Mouse (Mus musculus): ENCODE results near the gene Mcemp1. TPM values are rescaled to one million over a fixed set of nuclear protein-coding genes. Genes with fewer than 3 reads are reported as not detected.
A peak's percentile ranks its signal among the peaks of the same experiment; 100 is the strongest.

The Mcemp1 gene
- polyA plus RNA-seq (2012; rRNA removed): 0.58 and 0.76 TPM in 2 replicates

DNA sequence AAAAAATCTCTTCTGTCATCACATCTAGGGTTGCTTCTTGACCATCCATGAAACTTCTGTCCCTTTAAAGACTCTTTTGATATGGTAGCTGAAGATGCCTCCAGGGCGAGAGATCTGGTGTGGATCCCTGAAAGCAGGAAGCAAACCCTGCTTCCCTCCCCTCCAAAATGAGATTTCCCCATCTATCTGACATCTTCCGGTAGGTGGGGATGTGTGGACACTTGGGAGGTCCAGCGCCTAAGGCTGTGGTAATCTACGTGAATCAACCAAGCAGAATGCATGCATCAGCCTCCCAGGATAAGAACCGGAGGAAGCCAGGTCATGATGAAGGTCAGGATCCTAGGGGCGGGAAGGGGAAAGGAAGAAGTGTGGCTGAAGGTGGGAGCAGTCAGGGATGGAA lies at the start of gene Mcemp1:
Mcemp1 (plus strand) TSS at position 248 of the 400 bp plus-strand sequence.
- no peak for DNase-seq (ENCODE audit: low read depth)

DNA sequence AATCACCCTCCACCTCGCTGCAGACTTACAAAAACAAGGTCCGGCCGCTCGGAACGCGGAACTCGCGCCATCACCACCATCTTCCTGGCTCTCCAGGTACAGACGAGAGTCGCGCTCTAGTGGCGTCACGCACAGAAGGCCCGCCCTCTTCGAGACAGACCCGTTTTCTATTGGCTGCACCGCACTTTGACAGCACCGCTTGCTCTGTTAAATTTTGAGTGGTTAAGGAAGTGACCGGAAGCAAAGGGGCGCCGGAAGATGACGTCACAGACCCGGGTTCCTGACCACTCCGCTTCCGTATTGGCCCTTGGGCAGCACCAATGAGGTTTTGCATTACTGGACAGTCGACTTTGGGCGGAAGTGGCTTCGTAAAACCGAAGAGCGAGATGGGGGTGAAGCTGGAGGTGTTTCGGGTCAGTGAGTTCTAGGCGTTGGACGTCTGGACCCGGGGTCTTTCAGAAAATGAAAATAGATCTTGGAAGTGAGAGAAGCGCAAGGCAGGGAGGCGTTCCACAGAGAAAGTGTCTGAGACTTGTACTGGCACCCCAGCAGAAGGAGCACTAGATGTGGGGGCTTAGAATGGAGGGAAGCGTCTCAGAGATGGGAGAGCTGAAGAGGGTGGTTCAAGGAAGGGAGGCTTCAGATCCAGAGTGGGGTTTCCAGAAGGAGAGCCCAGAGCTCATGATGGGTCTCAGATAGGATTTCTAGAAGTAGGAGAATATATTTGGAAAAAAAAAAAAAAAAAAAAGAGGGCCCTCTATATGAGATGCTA lies 44.2 kb upstream of the Mcemp1 start, which contains the start of the genes Xab2 and Pet100:
Xab2 (minus strand) TSS at position 118 of the 772 bp plus-strand sequence.
Pet100 (plus strand) TSS at position 350 of the 772 bp plus-strand sequence.
- DNase-seq (ENCODE audit: low read depth): peak; percentile 96

DNA sequence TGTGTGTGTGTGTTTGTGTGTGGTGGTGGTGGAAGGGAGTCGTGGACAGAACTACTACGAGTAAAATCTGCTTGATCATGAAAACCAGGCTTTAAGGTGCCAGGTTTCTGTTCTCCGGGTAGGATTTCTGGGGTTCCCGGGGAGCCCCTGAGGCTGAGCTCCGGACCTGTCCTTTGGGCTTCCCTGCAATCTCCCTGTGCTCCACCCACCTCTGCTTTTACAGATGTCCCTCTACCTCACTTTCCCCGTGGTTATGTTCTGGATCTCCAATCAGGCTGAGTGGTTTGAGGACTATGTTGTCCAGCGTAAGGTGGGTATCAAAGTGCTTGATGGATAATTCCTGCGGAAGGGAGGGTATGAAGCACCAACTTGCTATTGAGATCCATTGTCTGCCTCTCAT lies 43.4 kb upstream of the Mcemp1 start:
- no peak for DNase-seq (ENCODE audit: low read depth)

GRCm38 (mm10) chr8:3625445-3625844 lies 40.1 kb upstream of the Mcemp1 start, which contains the start of gene Pcp2:
TSS of gene Pcp2 (minus strand) at chr8:3625545.
- no peak for DNase-seq (ENCODE audit: low read depth)

- no peak for DNase-seq (ENCODE audit: low read depth)
These were observed 38.6 kb upstream of the Mcemp1 start for GRCm38 (mm10) chr8:3626971-3627370.

- DNase-seq (ENCODE audit: low read depth): no peak
These were observed 37.5 kb upstream of the Mcemp1 start for GRCm38 (mm10) chr8:3628014-3628413.

- DNase-seq (ENCODE audit: low read depth): no peak
These were observed 34.7 kb upstream of the Mcemp1 start, which contains the start of gene Stxbp2 for GRCm38 (mm10) chr8:3630647-3631477. TSS of gene Stxbp2 (plus strand) at chr8:3630955.

GRCm38 (mm10) chr8:3631478-3631875 lies 34.1 kb upstream of the Mcemp1 start:
- DNase-seq (ENCODE audit: low read depth): no peak

DNA sequence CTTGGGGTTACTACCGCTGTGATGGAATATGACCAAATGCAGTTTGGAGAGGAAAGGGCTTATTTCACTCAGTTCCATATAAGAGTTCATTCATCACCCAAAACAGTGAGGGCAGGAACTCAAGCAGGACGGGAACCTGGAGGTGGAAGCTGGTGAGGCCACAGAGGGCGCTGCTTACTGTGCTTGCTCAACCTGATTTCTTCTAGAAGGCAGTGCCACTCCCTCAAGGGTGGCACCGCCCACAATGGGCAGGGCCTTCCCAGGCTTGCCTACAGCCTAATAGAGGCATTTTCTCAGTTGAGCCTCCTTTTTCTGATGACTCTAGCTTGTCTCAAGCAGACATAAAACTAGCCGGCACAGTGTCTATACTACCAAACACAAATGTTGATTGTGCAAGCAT lies 19.8 kb upstream of the Mcemp1 start:
- DNase-seq (ENCODE audit: low read depth): no peak

DNA sequence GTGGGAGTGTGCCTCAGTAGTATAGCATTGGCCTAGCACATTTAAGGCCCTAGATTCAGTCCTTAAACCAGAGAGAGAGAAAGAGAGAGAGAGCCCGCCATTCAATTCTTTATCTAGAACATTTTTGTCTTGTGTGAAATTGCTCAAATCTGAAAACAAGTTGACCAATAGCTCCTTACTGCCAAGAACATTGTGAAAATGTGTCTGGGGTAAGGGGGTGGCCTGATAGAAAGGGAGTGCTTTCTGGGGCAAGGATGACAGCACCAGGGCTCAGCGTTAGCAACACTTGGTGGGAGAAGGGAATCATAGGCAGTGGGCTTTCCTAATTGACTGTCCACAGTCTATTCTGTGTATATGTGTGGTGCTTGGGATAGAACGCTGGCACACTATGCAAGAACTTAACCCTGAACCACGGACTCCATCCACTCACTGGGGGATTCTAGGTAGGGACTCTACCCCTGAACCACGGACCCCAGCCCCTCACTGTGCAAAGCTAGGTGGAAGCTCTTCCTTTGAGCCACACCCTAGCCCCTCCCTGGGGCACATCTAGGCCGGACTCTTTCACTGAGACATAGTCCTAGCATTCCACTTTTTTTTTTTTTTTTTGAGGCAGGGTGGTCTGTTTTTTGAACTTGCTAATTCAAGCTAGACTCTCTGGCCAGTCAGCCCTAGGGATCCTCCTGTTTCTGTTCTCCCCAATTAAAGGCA lies 18.6 kb upstream of the Mcemp1 start:
- no peak for DNase-seq (ENCODE audit: low read depth)

DNA sequence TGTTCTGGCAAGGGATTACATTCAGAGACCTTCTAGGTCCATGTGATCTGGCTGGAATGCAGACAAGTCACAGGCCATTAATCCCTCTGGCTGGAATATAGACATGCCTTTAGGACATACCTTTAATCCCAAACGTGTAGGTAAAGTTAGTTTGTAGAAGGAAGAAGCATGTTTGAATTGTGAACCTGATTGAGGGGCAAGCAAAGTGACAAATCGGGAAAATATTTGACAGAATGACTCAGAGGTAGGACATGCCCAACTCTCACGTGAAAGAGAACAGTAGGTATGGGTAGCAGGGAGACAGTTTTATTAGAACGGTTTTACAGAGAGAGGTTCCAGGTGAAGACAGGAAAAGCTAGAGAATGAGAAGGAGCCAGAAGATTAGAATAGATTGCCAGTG lies 18.0 kb upstream of the Mcemp1 start:
- DNase-seq (ENCODE audit: low read depth): no peak

DNA sequence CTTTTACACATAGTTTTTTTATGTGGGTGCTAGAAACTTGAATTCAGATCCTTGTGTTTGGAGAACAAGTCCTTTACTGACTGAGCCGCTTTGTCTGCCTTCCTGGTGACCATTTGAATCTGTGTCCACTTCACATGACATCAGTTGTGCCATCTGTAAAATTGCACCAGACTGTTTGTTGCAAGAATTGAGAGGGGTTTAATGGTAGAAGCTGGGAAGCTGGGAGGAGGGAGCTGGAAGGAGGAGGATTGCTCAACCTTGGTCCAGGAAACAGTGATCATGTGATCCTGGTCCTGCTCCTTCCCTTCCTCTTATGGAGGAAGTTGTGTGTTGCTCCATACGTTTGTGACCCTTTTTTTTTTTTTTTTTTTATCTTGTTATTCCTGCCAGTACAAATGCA lies 17.3 kb upstream of the Mcemp1 start:
- no peak for DNase-seq (ENCODE audit: low read depth)

GRCm38 (mm10) chr8:3648990-3649389 lies 16.6 kb upstream of the Mcemp1 start:
- DNase-seq (ENCODE audit: low read depth): no peak

DNA sequence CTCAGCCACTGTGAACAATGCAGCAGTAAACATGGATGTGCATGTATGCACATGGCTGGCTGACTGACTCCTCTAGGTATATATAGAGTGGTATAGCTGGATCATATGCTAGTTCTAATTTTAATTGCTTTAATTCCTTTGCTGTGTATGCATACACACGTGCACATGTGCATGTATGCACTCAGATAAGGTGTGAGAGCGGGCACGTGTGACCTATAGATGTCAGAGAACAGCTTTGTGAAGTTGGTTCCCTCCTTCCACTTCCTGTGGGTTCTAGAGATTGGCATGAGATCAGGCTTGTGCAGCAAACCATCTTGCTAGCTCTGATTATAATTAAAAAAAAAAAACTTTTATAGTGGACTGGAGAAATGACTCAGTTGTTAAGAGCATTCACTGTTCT lies 12.7 kb upstream of the Mcemp1 start:
- no peak for DNase-seq (ENCODE audit: low read depth)

DNA sequence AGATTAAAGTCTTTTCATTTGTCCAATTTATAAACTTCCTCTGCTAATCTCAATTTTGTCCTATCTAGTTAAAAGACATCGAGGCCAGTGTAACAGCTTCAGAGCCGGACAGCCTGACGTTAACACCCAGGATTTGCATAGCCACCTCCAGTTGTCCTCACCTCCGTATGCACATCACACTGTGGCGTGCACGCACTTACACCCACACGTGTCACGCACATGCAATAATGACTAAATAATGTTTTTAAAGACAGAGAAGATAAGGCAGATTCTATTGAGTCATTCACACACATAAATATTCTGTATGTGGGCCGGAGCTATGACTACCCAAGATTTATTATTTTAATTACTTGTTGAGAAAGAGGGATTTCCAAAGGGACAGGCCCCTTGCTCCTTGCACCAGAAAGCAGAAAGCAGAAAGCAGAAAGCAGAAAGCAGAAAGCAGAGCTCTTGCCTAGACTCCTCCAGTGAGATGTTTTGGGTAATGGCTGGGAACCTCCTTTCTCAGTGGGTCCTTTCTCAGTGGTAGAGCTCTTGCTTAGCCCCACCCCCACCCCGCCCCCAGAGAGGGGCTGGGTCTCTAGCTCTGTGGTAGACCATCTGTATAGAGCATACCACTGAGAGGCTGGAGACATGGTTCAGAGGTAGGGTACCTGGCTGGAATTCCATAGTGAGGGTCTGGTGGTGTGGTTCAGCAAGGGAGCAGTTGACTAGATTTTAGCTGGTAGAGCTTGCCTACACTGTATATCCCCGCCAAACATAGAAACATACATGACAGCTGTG lies 10.6 kb upstream of the Mcemp1 start:
- DNase-seq (ENCODE audit: low read depth): no peak

- no peak for DNase-seq (ENCODE audit: low read depth)
These were observed 10.0 kb upstream of the Mcemp1 start, which contains the start of gene Retn for GRCm38 (mm10) chr8:3655526-3655925. TSS of gene Retn (plus strand) at chr8:3655770.

GRCm38 (mm10) chr8:3656725-3657381 lies 8.7 kb upstream of the Mcemp1 start:
- DNase-seq (ENCODE audit: low read depth): no peak

DNA sequence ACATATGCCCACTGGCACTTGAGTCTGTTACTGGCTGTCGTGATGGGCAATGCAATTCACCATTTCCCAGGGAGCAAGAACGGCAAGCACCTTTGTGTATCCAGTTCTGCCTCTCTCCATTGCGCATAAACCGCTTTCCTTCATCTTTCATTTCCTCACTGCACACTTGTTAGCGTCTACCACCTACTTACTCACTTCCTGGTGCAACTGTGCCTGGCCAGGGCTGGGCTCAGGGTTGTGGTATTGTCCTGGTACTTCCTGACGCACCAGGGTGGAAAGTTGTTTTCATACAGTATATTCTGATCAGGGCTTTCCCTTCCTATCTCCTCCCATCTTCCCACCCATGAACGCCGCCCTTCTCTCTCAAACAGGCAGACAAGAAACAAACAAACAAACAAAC lies 4.7 kb upstream of the Mcemp1 start:
- DNase-seq (ENCODE audit: low read depth): no peak

GRCm38 (mm10) chr8:3664405-3664804 lies 1.1 kb upstream of the Mcemp1 start:
- DNase-seq (ENCODE audit: low read depth): no peak

DNA sequence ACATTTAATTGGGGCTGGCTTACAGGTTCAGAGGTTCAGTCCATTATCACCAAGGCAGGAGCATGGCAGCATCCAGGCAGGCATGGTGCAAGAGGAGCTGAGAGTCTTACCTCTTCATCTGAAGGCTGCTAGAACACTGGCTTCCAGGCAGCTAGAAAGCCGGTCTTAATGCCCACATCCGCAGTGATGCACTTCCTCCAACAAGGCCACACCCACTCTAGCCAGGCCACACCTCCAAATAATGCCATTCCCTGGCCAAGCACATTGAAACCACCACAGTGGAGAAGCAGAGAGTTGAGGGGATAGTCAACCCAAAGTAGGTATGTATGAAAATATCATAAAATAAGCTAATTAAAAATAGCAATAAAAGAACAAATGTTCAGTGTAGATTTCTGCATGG lies 4.8 kb downstream of the Mcemp1 start:
- no peak for DNase-seq (ENCODE audit: low read depth)
